Mouse (Mus musculus): Measurements from ENCODE around the gene Tent2. TPM values are rescaled to one million over a fixed set of nuclear protein-coding genes. Genes with fewer than 3 reads are reported as not detected.

Tent2 gene
- polyA plus RNA-seq, 1 experiment from 2014 or later: 70.5 TPM

DNA sequence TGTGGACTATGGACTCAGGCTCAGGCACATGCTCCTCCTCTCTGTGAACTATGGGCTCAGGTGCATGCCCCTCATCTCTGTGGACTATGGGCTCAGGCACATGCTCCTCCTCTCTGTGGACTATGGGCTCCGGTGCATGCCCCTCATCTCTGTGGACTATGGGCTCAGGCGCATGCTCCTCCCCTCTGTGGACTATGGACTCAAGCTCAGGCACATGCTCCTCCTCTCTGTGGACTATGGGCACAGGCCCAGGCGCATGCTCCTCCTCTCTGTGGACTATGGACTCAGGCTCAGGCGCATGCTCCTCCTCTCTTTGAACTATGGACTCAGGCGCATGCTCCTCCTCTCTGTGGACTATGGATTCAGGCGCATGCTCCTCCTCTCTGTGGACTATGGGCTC, 95.5 kb downstream of the Tent2 start:
- H3K27me3 ChIP-seq: no peaks in the 10 kb centered on the region
- no peaks in the 10 kb centered on the region for H3K36me3 ChIP-seq
- WGBS: 91% methylated on average over 6 of the region's 6 CpGs
- no peak overlapping the region for H3K27ac ChIP-seq
- H3K4me3 ChIP-seq (replicated peaks): no peak overlapping the region
- H3K9me3 ChIP-seq: no peaks in the 10 kb centered on the region
- no peak overlapping the region for H3K4me2 ChIP-seq
- no peak for ATAC-seq (ENCODE audit: insufficient number of reproducible peaks, insufficient read depth, low FRiP score, low TSS enrichment, low read depth)
- H3K4me1 ChIP-seq (replicated peaks): no peaks in the 10 kb centered on the region
- H3K9ac ChIP-seq (replicated peaks): no peak overlapping the region

Other genes with a start within 250 kb of the Tent2 start
- 0.03 and 0.04 TPM in 2 replicates for gene Cmya5, start 47.7 kb downstream of the Tent2 start, polyA plus RNA-seq (2016; fragmentation: Nextera tagmentation; extraction: Ambion mirVana)
- 11.9 and 13.2 TPM in 2 replicates for gene Homer1, start 107.2 kb upstream of the Tent2 start, polyA plus RNA-seq (2016; fragmentation: Nextera tagmentation; extraction: Ambion mirVana)

All from limb, embryonic 12.5 days (tissue).